Mouse (Mus musculus) Patski (cell line): ENCODE data around the gene Gm20696. TPM values are rescaled to one million over a fixed set of nuclear protein-coding genes. Genes with fewer than 3 reads are reported as not detected.

Experiments
- ATAC-seq: fragments of 100-300 bp; one replicate; pipeline ENCODE4 v1.8.0; 2021
- CTCF ChIA-PET: fragments of 350-600 bp; sonication (Branson Sonifier 250); formaldehyde crosslinking; loops from one replicate; lab custom pipeline; 2022; ENCODE audit warnings: inconsistent platforms; lab: Charles Lee
- POLR2A ChIA-PET: fragments of 350-600 bp; sonication (Branson Sonifier 250); formaldehyde crosslinking; loops from one replicate; lab custom pipeline; 2022; ENCODE audit warnings: antibody characterized with exemption, inconsistent platforms; lab: Charles Lee
- DNase-seq: peaks from one replicate; pipeline ENCODE4 v3.0.0-alpha.2; 2011; ENCODE audit warnings: low read depth, low spot score
- H3K27me3 ChIP-seq: fragments of 371-371 bp; one replicate; pipeline ENCODE4 v1.5.1; 2021
- CTCF ChIP-seq: fragments of 100-300 bp; IDR thresholded peaks from one replicate; pipeline ENCODE4 v1.5.1; 2021
- in situ Hi-C: fragments of 300-500 bp; cut with MboI; formaldehyde crosslinking; loops from 3 replicates; pipeline ENCODE4 v1.11.1; 2018; ENCODE audit warnings: low pct_unique_long_range_greater_than_20kb, mixed read lengths
- polyA plus RNA-seq: library from polyadenylated mRNA; unstranded; gene quantifications from one replicate; pipeline ENCODE4 v1.2.3, GENCODE M21; 2021

The Gm20696 gene
- polyA plus RNA-seq, 1 experiment from 2014 or later: 0.15 TPM

DNA sequence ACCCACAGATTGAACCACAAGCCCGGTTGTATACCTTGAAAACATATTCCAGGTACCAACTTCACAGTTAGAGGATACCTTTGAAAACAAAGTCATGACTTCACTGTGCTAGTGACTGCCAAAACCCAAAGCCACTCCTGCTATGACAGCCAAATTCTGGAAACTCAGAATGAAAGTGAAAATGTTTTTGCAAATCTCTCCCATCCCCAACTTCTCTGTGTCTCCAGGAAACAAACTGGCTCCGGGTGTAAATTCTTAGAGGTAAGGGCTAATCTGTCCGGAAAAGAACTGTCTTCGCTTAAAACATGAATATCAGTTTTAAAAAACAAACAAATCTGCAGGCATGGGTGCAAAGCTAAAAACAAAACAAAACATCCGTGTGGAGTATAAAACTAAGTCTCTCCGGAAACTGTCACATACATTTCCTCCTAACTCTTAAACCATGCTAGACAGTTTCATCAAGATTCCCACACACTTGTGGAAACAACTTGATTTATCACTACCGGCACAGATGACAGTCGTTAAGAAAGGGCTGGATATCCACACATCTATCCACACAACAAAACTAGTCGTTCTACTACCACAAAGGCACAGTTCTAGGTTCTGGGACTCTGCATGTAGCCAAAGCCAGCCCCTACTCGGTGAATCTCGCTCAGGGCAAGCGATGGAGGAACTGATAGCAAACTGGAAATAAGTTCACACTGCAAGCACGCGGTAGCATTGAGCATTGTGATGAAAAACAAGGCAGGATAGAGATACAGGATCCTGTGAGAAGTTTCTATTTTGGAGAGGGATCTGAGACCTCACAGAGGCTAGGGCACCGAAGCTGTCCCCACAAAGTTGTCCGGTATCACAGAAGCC, 910 bp downstream of the Gm20696 start:
- ATAC-seq: peak; percentile 28
- no peak for TF ChIP-seq CTCF
- CTCF ChIA-PET: no interaction called here
- no peak for DNase-seq
- POLR2A ChIA-PET: no interaction called here
- in situ Hi-C loops: no loop called here
- H3K27me3 ChIP-seq: no peaks in the 10 kb centered on the region

DNA sequence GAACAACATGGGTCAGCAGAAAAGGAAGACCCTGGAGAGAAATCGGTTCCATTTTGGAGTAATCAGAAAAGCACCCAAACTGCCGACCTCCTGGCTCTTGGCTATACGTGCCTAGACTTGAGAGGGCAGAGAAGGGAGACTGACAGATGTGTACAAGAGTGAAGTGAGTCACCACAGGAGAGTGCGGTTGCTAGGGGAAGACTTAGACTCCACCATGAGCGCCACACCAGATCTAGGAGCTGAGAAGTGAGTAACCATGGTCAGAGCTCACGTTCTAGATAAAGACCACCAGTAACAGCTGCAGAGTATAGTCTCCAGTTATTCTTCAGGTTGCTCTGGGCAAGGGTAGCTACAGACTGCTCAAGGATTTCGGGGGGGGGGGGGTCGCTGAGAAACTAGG, 3.4 kb downstream of the Gm20696 start:
- no peak for TF ChIP-seq CTCF

GRCm38 (mm10) chr6:99660443-99660842, 6.2 kb downstream of the Gm20696 start:
- DNase-seq: no peak
- CTCF ChIA-PET: interaction anchor here (1.0 kb wide), 1 partner anchor 11 kb away, joined by 3 read pairs; no protein-coding TSS in a partner anchor
- POLR2A ChIA-PET: no interaction called here
- no peaks in the 10 kb centered on the region for H3K27me3 ChIP-seq
- no peak for ATAC-seq
- no peak for TF ChIP-seq CTCF
- in situ Hi-C loops: no loop called here

More for the DNA sequence above, 3.4 kb downstream of the Gm20696 start:
- CTCF ChIA-PET: no interaction called here
- no peaks in the 10 kb centered on the region for H3K27me3 ChIP-seq
- in situ Hi-C loops: no loop called here
- ATAC-seq (no peak), DNase-seq (no peak)
- POLR2A ChIA-PET: interaction anchor here (1.1 kb wide), 1 partner anchor 11 kb away, joined by 5 read pairs; no protein-coding TSS in a partner anchor

- no peak for DNase-seq
- ChIA-PET CTCF (no interaction called here), POLR2A (no interaction called here)
- no peaks in the 10 kb centered on the region for H3K27me3 ChIP-seq
- TF ChIP-seq CTCF: no peak
- in situ Hi-C loops: no loop called here
- ATAC-seq: no peak
Measured at GRCm38 (mm10) chr6:99658586-99658985, 8.0 kb downstream of the Gm20696 start.

DNA sequence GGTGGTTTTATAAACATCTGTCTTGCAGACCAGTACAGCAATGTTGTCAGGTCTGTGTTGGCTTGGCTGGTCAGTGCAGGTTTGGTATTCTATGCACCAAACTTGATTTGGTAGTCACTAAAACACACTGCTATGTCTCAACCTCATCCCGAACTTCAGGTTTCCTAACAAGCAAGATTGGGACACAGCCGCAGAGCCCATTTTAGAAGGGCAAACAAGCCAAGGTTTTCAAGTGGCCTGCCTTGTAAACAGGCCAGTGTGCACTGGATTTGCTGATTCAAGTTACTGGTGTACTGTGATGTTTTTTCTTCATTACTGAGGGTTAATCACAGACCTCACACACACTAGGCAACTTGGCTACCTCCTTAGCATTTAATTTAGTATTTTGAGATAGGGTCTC, 10.5 kb downstream of the Gm20696 start:
- DNase-seq: no peak
- ChIA-PET POLR2A (no interaction called here), CTCF (no interaction called here)
- no peaks in the 10 kb centered on the region for H3K27me3 ChIP-seq
- TF ChIP-seq CTCF: no peak
- in situ Hi-C loops: no loop called here
- ATAC-seq: no peak

DNA sequence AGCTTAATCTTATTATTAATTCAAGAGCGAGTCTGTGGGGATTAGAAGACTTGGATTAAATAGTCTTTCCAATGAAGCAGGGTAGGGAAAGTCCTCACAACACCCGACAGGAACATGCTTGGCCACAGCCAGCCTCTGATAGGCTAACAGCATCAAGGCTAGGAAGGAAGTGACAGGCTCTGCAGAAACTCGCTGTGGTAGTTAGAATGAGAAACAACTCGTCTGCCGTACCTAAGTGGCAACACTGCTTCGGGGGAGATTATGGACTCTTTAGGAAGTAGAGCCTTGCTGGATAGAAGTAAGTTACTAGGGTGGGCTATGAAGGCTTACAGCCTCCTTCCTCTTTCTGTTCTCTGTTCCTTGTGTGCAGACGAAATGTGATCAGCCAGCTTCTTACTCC, 11.1 kb downstream of the Gm20696 start:
- no peak for ATAC-seq
- in situ Hi-C loops: no loop called here
- no peak for DNase-seq
- CTCF ChIA-PET: no interaction called here
- POLR2A ChIA-PET: interaction anchor here (0.6 kb wide), 1 partner anchor 480 kb away, joined by 3 read pairs; no protein-coding TSS in a partner anchor
- TF ChIP-seq CTCF: no peak
- no peaks in the 10 kb centered on the region for H3K27me3 ChIP-seq

- ATAC-seq (no peak), DNase-seq (no peak)
- H3K27me3 ChIP-seq: no peaks in the 10 kb centered on the region
- in situ Hi-C loops: no loop called here
- POLR2A ChIA-PET: no interaction called here
- no peak for TF ChIP-seq CTCF
- CTCF ChIA-PET: no interaction called here
Measured at GRCm38 (mm10) chr6:99654343-99654742, 12.3 kb downstream of the Gm20696 start.

GRCm38 (mm10) chr6:99652341-99652740, 14.3 kb downstream of the Gm20696 start:
- TF ChIP-seq CTCF: no peak
- H3K27me3 ChIP-seq: no peaks in the 10 kb centered on the region
- in situ Hi-C loops: no loop called here
- ChIA-PET CTCF (interaction anchor here (1.4 kb wide), 1 partner anchor 10 kb away, joined by 3 read pairs; no protein-coding TSS in a partner anchor), POLR2A (interaction anchor here (1.0 kb wide), 1 partner anchor 11 kb away, joined by 5 read pairs; no protein-coding TSS in a partner anchor)
- DNase-seq: no peak
- no peak for ATAC-seq

GRCm38 (mm10) chr6:99649307-99649706, 17.3 kb downstream of the Gm20696 start:
- TF ChIP-seq CTCF: no peak
- ATAC-seq (no peak), DNase-seq (no peak)
- no peaks in the 10 kb centered on the region for H3K27me3 ChIP-seq
- in situ Hi-C loops: no loop called here
- POLR2A ChIA-PET: no interaction called here
- CTCF ChIA-PET: no interaction called here

DNA sequence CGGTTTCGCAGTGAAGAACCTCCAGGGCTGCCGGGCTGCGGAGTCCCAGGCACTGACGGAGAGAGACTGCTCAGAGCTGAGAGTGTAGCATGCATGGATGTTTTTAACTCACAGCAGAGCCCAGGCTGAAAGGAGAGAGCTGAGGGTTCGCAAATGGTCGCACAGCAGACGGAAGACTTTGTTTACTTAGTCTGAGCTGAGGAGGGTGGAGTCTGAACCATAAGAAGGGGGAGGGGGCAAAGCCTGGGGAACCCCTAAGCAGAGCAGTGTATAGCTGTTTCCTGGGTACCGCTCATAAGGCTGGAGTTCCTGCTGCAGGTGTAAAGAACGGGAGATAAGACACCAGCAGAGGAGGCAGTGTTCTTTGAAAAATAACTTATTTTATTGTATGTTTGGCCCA, 20.3 kb downstream of the Gm20696 start:
- ATAC-seq (no peak), DNase-seq (no peak)
- in situ Hi-C loops: no loop called here
- no peaks in the 10 kb centered on the region for H3K27me3 ChIP-seq
- ChIA-PET CTCF (no interaction called here), POLR2A (no interaction called here)
- TF ChIP-seq CTCF: no peak

- H3K27me3 ChIP-seq: no peaks in the 10 kb centered on the region
- POLR2A ChIA-PET: no interaction called here
- no peak for TF ChIP-seq CTCF
- in situ Hi-C loops: no loop called here
- DNase-seq (no peak), ATAC-seq (no peak)
- CTCF ChIA-PET: interaction anchor here (0.7 to 1.1 kb wide), 2 partner anchors 12 to 17 kb away, joined by 3 read pairs; no protein-coding TSS in a partner anchor
Measured at GRCm38 (mm10) chr6:99644876-99645275, 21.7 kb downstream of the Gm20696 start.
